Mouse (Mus musculus) limb, embryonic 12.5 days (tissue): ENCODE data around the gene Kars. TPM values are rescaled to one million over a fixed set of nuclear protein-coding genes. Genes with fewer than 3 reads are reported as not detected.

Experiments
- ATAC-seq: fragments of 200-750 bp; cut with Nextera tagmentation; 2 replicates; pipeline ENCODE4 v1.8.0; 2017; ENCODE audit warnings: low read depth, moderate TSS enrichment; ENCODE audit not compliant: insufficient number of reproducible peaks, insufficient read depth, low FRiP score, low TSS enrichment
- H3K27ac ChIP-seq: fragments of 300-500 bp; sonication (generic); 2 replicates; pipeline ENCODE4 v1.5.1; 2016; ENCODE audit warnings: mild to moderate bottlenecking, moderate library complexity
- H3K27me3 ChIP-seq: fragments of 300-500 bp; sonication (generic); 2 replicates; pipeline ENCODE4 v1.6.1; 2016; ENCODE audit warnings: mild to moderate bottlenecking, moderate library complexity
- H3K36me3 ChIP-seq: fragments of 300-500 bp; sonication (generic); 2 replicates; pipeline ENCODE4 v1.6.1; 2016; ENCODE audit warnings: mild to moderate bottlenecking, moderate library complexity
- H3K4me1 ChIP-seq: fragments of 300-500 bp; sonication (generic); replicated peaks from 2 replicates; pipeline ENCODE4 v1.6.1; 2016
- H3K4me2 ChIP-seq: fragments of 300-500 bp; sonication (generic); 2 replicates; pipeline ENCODE4 v1.6.1; 2016; ENCODE audit warnings: mild to moderate bottlenecking, moderate library complexity
- H3K4me3 ChIP-seq: fragments of 300-500 bp; sonication (generic); replicated peaks from 2 replicates; pipeline ENCODE4 v1.5.1; 2016; ENCODE audit warnings: mild to moderate bottlenecking
- H3K9ac ChIP-seq: fragments of 300-500 bp; sonication (generic); replicated peaks from 2 replicates; pipeline ENCODE4 v1.6.1; 2016; ENCODE audit warnings: mild to moderate bottlenecking, moderate library complexity
- H3K9me3 ChIP-seq: fragments of 300-500 bp; sonication (generic); 2 replicates; pipeline ENCODE4 v1.6.1; 2016; ENCODE audit warnings: mild to moderate bottlenecking, moderate library complexity
- WGBS: fragments of 180-500 bp; shearing (Covaris S2); methylation state at CpG from one replicate; pipeline ENCODE4 v1.1.7; 2016; 5-methylcytosine and 5-hydroxymethylcytosine counted together
- polyA plus RNA-seq: library from polyadenylated mRNA; unstranded; fragments of >200 nt; fragmentation: Nextera tagmentation; extraction: Ambion mirVana; gene quantifications from 2 replicates; pipeline ENCODE4 v1.2.1, GENCODE M21; 2016

The Kars gene
- polyA plus RNA-seq, result 237 and 240 TPM in 2 replicates

DNA sequence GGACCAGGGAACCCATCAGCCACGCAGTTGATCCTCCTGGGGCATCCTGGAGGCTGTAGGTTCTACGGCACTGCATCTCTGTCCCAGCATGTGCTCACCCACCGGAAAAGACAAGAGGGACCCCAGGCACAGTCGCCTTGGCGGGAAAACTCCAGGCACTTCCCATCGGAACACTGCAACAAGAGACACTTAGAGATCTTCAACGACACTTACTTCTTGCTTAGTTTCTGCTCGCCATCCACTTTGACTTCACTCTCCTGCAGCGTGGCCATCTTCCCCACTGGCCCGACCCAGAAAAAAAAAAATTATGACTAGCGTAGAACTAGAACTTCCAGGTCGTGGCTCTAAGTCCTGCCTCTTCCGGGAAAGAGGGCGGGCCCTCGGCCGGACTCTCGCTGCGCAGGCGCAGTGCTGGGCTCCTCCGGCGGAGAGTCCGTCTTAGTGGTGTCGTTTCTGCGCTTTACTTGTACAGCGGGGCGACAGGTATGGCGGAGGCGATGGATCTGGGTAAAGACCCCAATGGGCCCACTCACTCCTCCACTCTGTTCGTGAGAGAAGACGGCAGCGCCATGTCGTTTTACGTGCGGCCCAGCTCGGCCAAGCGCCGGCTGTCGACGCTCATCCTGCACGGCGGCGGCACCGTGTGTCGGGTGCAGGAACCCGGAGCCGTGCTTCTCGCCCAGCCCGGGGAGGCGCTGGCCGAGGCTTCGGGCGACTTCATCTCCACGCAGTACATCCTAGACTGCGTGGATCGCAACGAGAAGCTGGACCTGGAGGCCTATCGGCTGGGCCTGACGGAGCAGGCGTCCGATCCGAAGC, at the start of gene Kars, which contains the start of gene Terf2ip:
Gene Kars (minus strand): TSS at position 327 of the 819 bp plus-strand sequence.
Gene Terf2ip (plus strand): TSS at position 402 of the 819 bp plus-strand sequence.
- WGBS, result under 1% methylated on average over 61 of the region's 61 CpGs
- Histone ChIP-seq H3K9me3 (no peaks in the 10 kb centered on the region), H3K27me3 (no peaks in the 10 kb centered on the region), H3K4me1 (peaks cover 23% of the 10 kb centered on the region), H3K4me2 (peak within 1 kb of the TSS; percentile 79), H3K36me3 (peaks cover 32% of the 10 kb centered on the region), H3K9ac (peak within 1 kb of the TSS; percentile 87), H3K27ac (peak within 1 kb of the TSS; percentile 88), H3K4me3 (peak within 1 kb of the TSS; percentile 92)
- peak; percentile 89 for ATAC-seq

DNA sequence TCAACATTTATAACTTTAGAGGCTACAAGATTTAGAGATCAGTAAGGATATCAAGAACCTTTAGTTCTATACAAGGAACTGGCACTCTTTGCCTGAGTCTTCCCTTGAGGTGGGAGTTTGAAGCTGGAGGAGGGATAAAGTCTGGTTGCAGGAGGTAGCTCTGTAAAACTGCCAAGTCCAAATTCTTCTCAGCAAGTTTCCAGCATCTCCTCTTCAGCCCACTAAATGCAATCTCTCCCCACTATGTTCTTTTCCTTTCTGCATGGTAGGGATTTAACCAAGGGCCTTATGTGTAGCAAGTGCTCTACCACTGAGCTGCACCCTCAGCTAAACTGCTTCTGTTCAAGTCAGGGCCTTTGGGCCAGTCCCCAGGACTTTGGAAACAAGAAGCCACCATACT, 43.3 kb upstream of the Kars start:
- H3K9me3 ChIP-seq, result no peaks in the 10 kb centered on the region
- no peaks in the 10 kb centered on the region for H3K4me1 ChIP-seq
- no peak for ATAC-seq
- no peak overlapping the region for H3K4me3 ChIP-seq
- no peaks in the 10 kb centered on the region for H3K27me3 ChIP-seq
- H3K4me2 ChIP-seq, result no peak overlapping the region
- no peak overlapping the region for H3K27ac ChIP-seq
- H3K9ac ChIP-seq, result no peak overlapping the region
- H3K36me3 ChIP-seq, result no peaks in the 10 kb centered on the region

DNA sequence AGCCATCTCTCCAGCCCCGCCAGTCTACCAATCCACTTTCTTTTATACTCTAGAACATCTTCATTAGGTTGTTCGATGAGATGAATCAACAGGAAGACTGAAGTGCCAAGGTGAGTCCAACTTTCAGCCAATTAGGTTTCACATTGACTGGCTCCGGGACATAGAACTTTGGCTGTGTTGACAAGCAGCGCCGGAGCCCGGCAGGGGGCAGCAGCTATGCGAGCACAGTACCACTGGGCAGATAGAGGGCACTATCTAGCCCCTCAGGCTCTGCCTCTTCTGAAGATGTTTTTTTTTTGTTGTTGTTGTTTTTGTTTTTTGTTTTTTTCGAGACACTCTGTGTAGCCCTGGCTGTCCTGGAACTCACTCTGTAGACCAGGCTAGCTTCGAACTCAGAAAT, 40.4 kb upstream of the Kars start:
- ATAC-seq, result no peak
- H3K27me3 ChIP-seq, result no peaks in the 10 kb centered on the region
- no peaks in the 10 kb centered on the region for H3K36me3 ChIP-seq
- no peaks in the 10 kb centered on the region for H3K4me1 ChIP-seq
- no peak overlapping the region for H3K4me3 ChIP-seq
- H3K4me2 ChIP-seq, result no peak overlapping the region
- 75% methylated on average over 9 of the region's 9 CpGs for WGBS
- H3K27ac ChIP-seq, result no peak overlapping the region
- H3K9ac ChIP-seq, result no peak overlapping the region
- no peaks in the 10 kb centered on the region for H3K9me3 ChIP-seq

DNA sequence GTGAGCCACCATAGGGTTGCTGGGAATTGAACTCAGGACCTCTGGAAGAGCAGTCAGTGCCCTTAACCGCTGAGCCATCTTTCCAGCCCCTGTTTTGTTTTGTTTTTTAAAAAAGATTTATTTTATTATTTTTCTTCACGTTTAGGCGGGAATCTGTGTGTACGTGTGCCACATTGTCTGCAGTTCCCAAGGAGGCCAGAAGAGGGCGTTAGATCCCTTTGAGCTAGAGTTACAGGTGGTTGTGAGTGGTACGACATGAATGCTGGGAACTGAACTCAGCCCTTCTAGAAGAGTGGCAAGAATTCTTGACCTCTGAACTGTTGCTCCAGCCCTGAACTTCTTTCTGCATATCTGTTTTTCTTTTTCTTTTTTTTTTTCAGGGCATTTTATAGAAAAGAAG, 38.9 kb upstream of the Kars start:
- no peaks in the 10 kb centered on the region for H3K4me1 ChIP-seq
- H3K27ac ChIP-seq, result no peak overlapping the region
- no peak overlapping the region for H3K4me2 ChIP-seq
- 81% methylated on average over 6 of the region's 6 CpGs for WGBS
- H3K4me3 ChIP-seq, result no peak overlapping the region
- H3K27me3 ChIP-seq, result no peaks in the 10 kb centered on the region
- no peaks in the 10 kb centered on the region for H3K36me3 ChIP-seq
- no peak overlapping the region for H3K9ac ChIP-seq
- no peak for ATAC-seq
- no peaks in the 10 kb centered on the region for H3K9me3 ChIP-seq

DNA sequence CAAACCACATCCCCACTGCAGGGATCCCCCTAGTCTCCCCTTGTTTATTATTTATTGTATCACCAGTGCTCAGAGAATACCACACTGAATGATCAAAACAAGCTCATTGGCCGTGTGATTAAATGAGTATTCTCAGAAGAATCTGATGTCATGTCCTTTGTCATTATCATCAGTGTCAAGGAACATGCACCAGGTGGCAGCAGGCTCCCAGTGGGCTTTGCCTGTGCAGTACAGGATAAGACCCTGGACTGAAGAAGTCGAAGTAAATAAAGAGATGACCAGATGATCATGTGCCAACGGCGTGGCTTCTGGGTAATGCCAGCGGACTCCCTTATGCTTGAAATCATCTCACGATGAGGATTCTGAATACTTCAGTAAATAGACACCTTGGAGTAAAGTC, 37.2 kb upstream of the Kars start:
- no peak overlapping the region for H3K4me2 ChIP-seq
- no peak overlapping the region for H3K27ac ChIP-seq
- H3K4me3 ChIP-seq, result no peak overlapping the region
- H3K4me1 ChIP-seq, result no peaks in the 10 kb centered on the region
- WGBS, result 79% methylated on average over 6 of the region's 6 CpGs
- ATAC-seq, result no peak
- no peaks in the 10 kb centered on the region for H3K9me3 ChIP-seq
- no peaks in the 10 kb centered on the region for H3K27me3 ChIP-seq
- H3K36me3 ChIP-seq, result no peaks in the 10 kb centered on the region
- H3K9ac ChIP-seq, result no peak overlapping the region

DNA sequence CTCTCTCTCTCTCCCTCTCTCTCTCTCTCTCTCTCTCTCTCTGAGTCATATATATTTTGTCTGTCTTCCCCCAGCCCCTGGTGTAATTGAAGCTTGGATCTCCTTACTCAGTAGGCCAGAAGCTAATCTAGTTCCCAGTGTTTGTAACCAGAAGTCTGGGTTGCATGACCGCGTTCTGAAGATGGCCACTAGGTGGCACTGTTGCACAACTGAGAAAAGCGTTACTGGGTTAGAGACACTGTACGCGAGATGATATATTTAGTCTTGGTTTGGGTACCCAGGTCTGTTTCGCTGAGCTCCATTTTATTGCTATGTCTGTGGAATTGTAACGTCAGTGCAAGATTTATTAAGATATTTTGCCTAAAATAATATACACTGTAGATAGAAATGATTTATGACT, 34.8 kb upstream of the Kars start:
- Histone ChIP-seq H3K4me2 (no peak overlapping the region), H3K27ac (no peak overlapping the region), H3K9me3 (no peaks in the 10 kb centered on the region), H3K27me3 (no peaks in the 10 kb centered on the region), H3K36me3 (no peaks in the 10 kb centered on the region), H3K4me1 (no peaks in the 10 kb centered on the region), H3K9ac (no peak overlapping the region), H3K4me3 (no peak overlapping the region)
- WGBS, result 2% methylated on average over 7 of the region's 7 CpGs
- no peak for ATAC-seq

DNA sequence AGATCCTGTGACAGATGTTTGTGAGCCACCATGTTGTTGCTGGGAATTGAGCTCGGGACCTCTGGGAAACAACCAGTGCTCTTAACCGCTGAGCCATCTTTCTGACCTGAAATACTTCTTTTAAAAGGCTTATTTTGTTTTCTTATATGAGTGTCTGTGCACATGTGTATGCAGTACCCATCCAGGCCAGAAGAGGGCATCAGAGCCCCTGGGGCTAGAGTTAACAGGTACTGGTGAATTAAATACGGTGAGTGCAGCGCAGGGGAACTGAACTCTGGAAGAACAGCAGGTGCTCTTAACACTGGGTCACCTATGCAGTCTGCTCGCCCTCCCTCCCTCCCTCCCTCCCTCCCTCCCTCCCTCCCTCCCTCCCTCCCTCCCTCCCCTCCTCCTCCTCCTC, 34.1 kb upstream of the Kars start:
- Histone ChIP-seq H3K4me2 (no peak overlapping the region), H3K27ac (no peak overlapping the region), H3K36me3 (no peaks in the 10 kb centered on the region), H3K9me3 (no peaks in the 10 kb centered on the region), H3K4me1 (no peaks in the 10 kb centered on the region), H3K27me3 (no peaks in the 10 kb centered on the region), H3K4me3 (no peak overlapping the region), H3K9ac (no peak overlapping the region)
- no peak for ATAC-seq
- 92% methylated on average over 5 of the region's 5 CpGs for whole genome bisulfite sequencing

DNA sequence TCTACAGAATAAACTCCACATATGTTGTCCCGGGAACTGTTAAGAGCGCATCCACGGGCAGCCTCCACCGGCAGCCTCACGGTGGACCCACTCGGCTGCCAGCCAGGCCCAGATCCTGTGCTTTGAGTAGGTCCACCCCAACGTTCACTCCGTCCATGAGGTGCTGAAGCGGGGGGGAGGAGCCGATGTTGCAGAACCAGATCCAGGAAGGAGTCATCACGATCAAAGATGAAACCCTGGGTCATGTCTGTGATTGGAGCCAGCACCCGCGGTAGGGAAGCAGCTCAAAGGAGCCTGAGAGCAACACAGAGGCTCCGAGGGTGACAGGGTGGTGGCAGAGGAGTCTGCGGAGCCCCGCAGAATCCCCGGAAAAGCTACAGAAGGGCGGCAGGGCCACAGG, 26.4 kb upstream of the Kars start:
- no peak for ATAC-seq

DNA sequence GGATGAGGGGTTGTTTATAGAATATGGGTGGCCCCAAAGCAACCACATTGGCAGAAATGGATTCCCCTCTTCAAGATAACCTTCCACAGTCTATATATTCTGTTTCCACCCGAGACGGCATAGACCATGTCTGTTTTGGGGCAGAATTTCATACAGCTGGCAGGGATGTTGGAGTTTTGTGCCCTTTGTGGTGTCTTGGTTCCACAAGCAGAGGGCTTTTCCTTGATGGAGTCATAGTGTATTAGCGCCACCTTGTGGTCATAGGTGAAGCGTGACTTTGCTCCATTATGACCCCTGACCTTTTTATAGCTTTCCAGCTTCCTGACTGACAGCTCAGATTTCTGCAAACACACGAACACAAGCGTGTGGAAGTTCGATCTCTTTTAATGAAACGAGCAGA, 23.5 kb upstream of the Kars start:
- Histone ChIP-seq H3K9ac (no peak overlapping the region), H3K27ac (no peak overlapping the region), H3K9me3 (no peaks in the 10 kb centered on the region), H3K36me3 (no peaks in the 10 kb centered on the region), H3K4me1 (no peaks in the 10 kb centered on the region), H3K27me3 (no peaks in the 10 kb centered on the region), H3K4me2 (no peak overlapping the region), H3K4me3 (no peak overlapping the region)
- no peak for ATAC-seq
- WGBS, result 5% methylated on average over 8 of the region's 8 CpGs

More for the DNA sequence above, 26.4 kb upstream of the Kars start:
- 75% methylated on average over 18 of the region's 18 CpGs for WGBS
- H3K9ac ChIP-seq, result no peak overlapping the region
- H3K4me3 ChIP-seq, result no peak overlapping the region
- no peaks in the 10 kb centered on the region for H3K9me3 ChIP-seq
- no peaks in the 10 kb centered on the region for H3K36me3 ChIP-seq
- no peak overlapping the region for H3K27ac ChIP-seq
- no peak overlapping the region for H3K4me2 ChIP-seq
- no peaks in the 10 kb centered on the region for H3K27me3 ChIP-seq
- no peaks in the 10 kb centered on the region for H3K4me1 ChIP-seq

DNA sequence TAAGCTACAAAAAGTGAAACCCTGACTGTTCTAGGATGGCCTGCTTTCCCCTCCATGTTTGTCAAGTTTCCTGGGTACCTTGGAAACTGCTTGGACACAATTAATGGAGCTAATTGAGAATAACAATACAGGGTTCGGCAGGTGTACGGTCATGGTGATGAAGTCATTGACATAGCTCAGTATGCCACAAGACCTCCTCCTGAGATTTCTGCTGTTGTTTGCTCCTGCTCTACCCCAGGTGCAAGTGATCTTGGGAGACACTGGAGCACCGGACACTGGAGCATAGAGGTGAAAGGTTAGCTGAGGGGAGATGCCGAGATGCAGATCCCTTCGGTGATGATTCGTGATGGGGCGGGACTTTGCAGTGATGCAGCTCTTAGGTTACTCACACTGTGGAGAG, 21.9 kb upstream of the Kars start:
- no peak overlapping the region for H3K27ac ChIP-seq
- no peak overlapping the region for H3K4me3 ChIP-seq
- no peaks in the 10 kb centered on the region for H3K36me3 ChIP-seq
- no peaks in the 10 kb centered on the region for H3K4me1 ChIP-seq
- 65% methylated on average over 7 of the region's 7 CpGs for whole genome bisulfite sequencing
- no peak for ATAC-seq
- no peak overlapping the region for H3K9ac ChIP-seq
- H3K9me3 ChIP-seq, result no peaks in the 10 kb centered on the region
- no peak overlapping the region for H3K4me2 ChIP-seq
- H3K27me3 ChIP-seq, result no peaks in the 10 kb centered on the region

DNA sequence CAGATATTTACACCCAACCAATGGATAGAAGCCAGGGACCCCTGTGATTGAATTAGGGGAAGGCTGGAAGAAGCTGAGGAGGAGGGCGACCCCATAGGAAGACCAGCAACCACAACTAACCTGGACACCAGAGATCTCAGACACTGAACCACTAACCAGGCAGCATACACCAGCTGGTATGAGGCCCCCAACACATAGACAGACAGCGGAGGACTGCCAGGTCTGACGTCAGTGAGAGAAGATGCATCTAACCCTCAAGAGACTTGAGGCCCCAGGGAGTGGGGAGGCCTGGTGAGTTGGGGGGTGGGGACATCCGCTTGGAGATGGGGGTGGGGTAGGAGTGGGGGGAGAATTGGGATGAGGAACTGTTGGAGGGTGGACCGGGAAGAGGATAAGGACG, 19.5 kb upstream of the Kars start:
- H3K4me1 ChIP-seq, result peaks cover 2% of the 10 kb centered on the region; the same call in 1 of the 2 replicates
- no peaks in the 10 kb centered on the region for H3K36me3 ChIP-seq
- H3K9ac ChIP-seq, result no peak overlapping the region
- no peaks in the 10 kb centered on the region for H3K27me3 ChIP-seq
- no peak overlapping the region for H3K4me3 ChIP-seq
- no peak overlapping the region for H3K4me2 ChIP-seq
- no peak for ATAC-seq
- H3K9me3 ChIP-seq, result no peaks in the 10 kb centered on the region
- 59% methylated on average over 6 of the region's 6 CpGs for WGBS
- H3K27ac ChIP-seq, result no peak overlapping the region

DNA sequence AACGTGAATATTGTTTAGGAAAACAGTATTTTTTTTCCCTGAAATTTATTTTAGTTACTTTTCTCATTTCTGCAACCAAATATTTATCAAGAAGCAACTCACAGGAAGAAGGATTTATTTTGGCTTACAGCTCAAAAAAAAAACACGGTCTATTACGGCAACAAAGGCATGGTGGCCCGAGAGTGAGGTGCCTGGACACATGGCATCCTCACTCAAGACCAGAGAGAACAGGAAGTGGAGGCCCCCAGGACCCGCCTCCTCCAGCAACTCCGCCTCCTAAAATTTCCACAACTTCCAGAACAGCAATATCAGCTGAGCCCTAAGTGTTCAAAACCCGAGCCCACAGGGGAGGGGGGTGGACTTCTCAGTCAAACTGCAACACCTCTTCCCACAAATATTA, 18.3 kb upstream of the Kars start:
- Histone ChIP-seq H3K36me3 (no peaks in the 10 kb centered on the region), H3K4me3 (no peak overlapping the region), H3K4me2 (no peak overlapping the region), H3K9me3 (no peaks in the 10 kb centered on the region), H3K4me1 (peaks cover 3% of the 10 kb centered on the region; the same call in 1 of the 2 replicates), H3K27ac (no peak overlapping the region), H3K9ac (no peak overlapping the region), H3K27me3 (no peaks in the 10 kb centered on the region)
- ATAC-seq, result no peak
- 83% methylated on average over 7 of the region's 7 CpGs for WGBS
